Mouse (Mus musculus) liver, embryonic 16.5 days (tissue): ENCODE measurements around the gene Ncbp3. TPM values are rescaled to one million over a fixed set of nuclear protein-coding genes. Genes with fewer than 3 reads are reported as not detected.

Experiments used
- ATAC-seq: fragments of 200-750 bp; cut with Nextera tagmentation; 2 replicates; pipeline ENCODE4 v1.8.0; 2017; ENCODE audit warnings: low read depth, mild to moderate bottlenecking, moderate number of reproducible peaks, moderate library complexity
- H3K27ac ChIP-seq: fragments of 300-500 bp; sonication (generic); 2 replicates; pipeline ENCODE4 v1.5.1; 2014; ENCODE audit warnings: mild to moderate bottlenecking, low read length
- H3K27me3 ChIP-seq: fragments of 300-500 bp; sonication (generic); 2 replicates; pipeline ENCODE4 v1.6.1; 2014; ENCODE audit warnings: low read depth, low read length, mixed read lengths; ENCODE audit not compliant: control insufficient read depth, insufficient read depth
- H3K36me3 ChIP-seq: fragments of 300-500 bp; sonication (generic); 2 replicates; pipeline ENCODE4 v1.6.1; 2014; ENCODE audit warnings: mild to moderate bottlenecking; ENCODE audit not compliant: control insufficient read depth, insufficient read depth
- H3K4me1 ChIP-seq: fragments of 300-500 bp; sonication (generic); 2 replicates; pipeline ENCODE4 v1.6.1; 2014; ENCODE audit warnings: low read depth, low read length, mixed read lengths; ENCODE audit not compliant: control insufficient read depth
- H3K4me2 ChIP-seq: fragments of 300-500 bp; sonication (generic); 2 replicates; pipeline ENCODE4 v1.6.1; 2014; ENCODE audit warnings: low read depth, low read length, mixed read lengths
- H3K4me3 ChIP-seq: fragments of 300-500 bp; sonication (generic); 2 replicates; pipeline ENCODE4 v1.5.1; 2014; ENCODE audit warnings: low read depth, mild to moderate bottlenecking, low read length
- H3K9ac ChIP-seq: fragments of 300-500 bp; sonication (generic); 2 replicates; pipeline ENCODE4 v1.6.1; 2014; ENCODE audit warnings: low read depth, low read length
- H3K9me3 ChIP-seq: fragments of 300-500 bp; sonication (generic); replicated peaks from 2 replicates; pipeline ENCODE4 v1.6.1; 2016; ENCODE audit warnings: low read length; ENCODE audit not compliant: control insufficient read depth
- WGBS: fragments of 180-500 bp; shearing (Covaris S2); extraction: QIAGEN DNeasy Blood & Tissue Kit; methylation state at CpG from one replicate; pipeline ENCODE4 v1.1.7; 2014; ENCODE audit not compliant: insufficient replicate concordance; 5-methylcytosine and 5-hydroxymethylcytosine counted together
- polyA plus RNA-seq: library from polyadenylated mRNA; unstranded; fragments of >200 nt; fragmentation: Nextera tagmentation; extraction: Ambion mirVana; gene quantifications from 2 replicates; pipeline ENCODE4 v1.2.1, GENCODE M21; 2015

Gene Ncbp3
- polyA plus RNA-seq, 1 experiment from 2014 or later = 4.2 TPM

- WGBS = 85% methylated on average over 4 of the region's 4 CpGs
- H3K4me2 ChIP-seq = no peak overlapping the region
- H3K9ac ChIP-seq = no peak overlapping the region
- no peaks in the 10 kb centered on the region for H3K27me3 ChIP-seq
- ATAC-seq = no peak
- H3K27ac ChIP-seq = no peak overlapping the region
- no peak overlapping the region for H3K4me3 ChIP-seq
- H3K36me3 ChIP-seq = peaks cover 44% of the 10 kb centered on the region
- H3K4me1 ChIP-seq = no peaks in the 10 kb centered on the region
- H3K9me3 ChIP-seq = no peaks in the 10 kb centered on the region
Measured at GRCm38 (mm10) chr11:73076295-73076694, 28.7 kb downstream of the Ncbp3 start.

- Histone ChIP-seq H3K4me1 (no peaks in the 10 kb centered on the region), H3K27ac (no peak overlapping the region), H3K9me3 (no peaks in the 10 kb centered on the region), H3K4me3 (no peak overlapping the region), H3K36me3 (peaks cover 44% of the 10 kb centered on the region), H3K9ac (no peak overlapping the region), H3K4me2 (no peak overlapping the region), H3K27me3 (no peaks in the 10 kb centered on the region)
- no peak for ATAC-seq
- WGBS = 86% methylated on average over 4 of the region's 4 CpGs
Measured at GRCm38 (mm10) chr11:73076733-73077132, 29.1 kb downstream of the Ncbp3 start.

GRCm38 (mm10) chr11:73077211-73077720, 29.7 kb downstream of the Ncbp3 start:
- Histone ChIP-seq H3K4me2 (no peak overlapping the region), H3K9me3 (no peaks in the 10 kb centered on the region), H3K4me3 (no peak overlapping the region), H3K36me3 (peaks cover 44% of the 10 kb centered on the region), H3K9ac (no peak overlapping the region), H3K27ac (no peak overlapping the region), H3K27me3 (no peaks in the 10 kb centered on the region), H3K4me1 (no peaks in the 10 kb centered on the region)
- ATAC-seq = no peak
- 84% methylated on average over 6 of the region's 6 CpGs for WGBS

- Histone ChIP-seq H3K4me3 (no peak overlapping the region), H3K27ac (no peak overlapping the region), H3K36me3 (peaks cover 33% of the 10 kb centered on the region), H3K4me1 (no peaks in the 10 kb centered on the region), H3K27me3 (no peaks in the 10 kb centered on the region), H3K9me3 (no peaks in the 10 kb centered on the region), H3K9ac (no peak overlapping the region), H3K4me2 (no peak overlapping the region)
- 76% methylated on average over 8 of the region's 8 CpGs for WGBS
- ATAC-seq = no peak
Measured at GRCm38 (mm10) chr11:73078615-73079014, 31.0 kb downstream of the Ncbp3 start.

- no peak for ATAC-seq
- Histone ChIP-seq H3K4me3 (no peak overlapping the region), H3K4me1 (peaks cover 5% of the 10 kb centered on the region), H3K9me3 (no peaks in the 10 kb centered on the region), H3K36me3 (peaks cover 22% of the 10 kb centered on the region), H3K4me2 (no peak overlapping the region), H3K27ac (no peak overlapping the region), H3K9ac (no peak overlapping the region), H3K27me3 (no peaks in the 10 kb centered on the region)
- WGBS = 85% methylated on average over 3 of the region's 3 CpGs
Measured at GRCm38 (mm10) chr11:73080306-73080705, 32.7 kb downstream of the Ncbp3 start.

- peaks cover 5% of the 10 kb centered on the region for H3K4me1 ChIP-seq
- 28% methylated on average over 6 of the region's 6 CpGs for WGBS
- no peaks in the 10 kb centered on the region for H3K9me3 ChIP-seq
- H3K27me3 ChIP-seq = no peaks in the 10 kb centered on the region
- H3K4me3 ChIP-seq = no peak overlapping the region
- H3K27ac ChIP-seq = no peak overlapping the region
- no peak overlapping the region for H3K4me2 ChIP-seq
- ATAC-seq = no peak
- no peaks in the 10 kb centered on the region; the same call in none of the 2 replicates for H3K36me3 ChIP-seq
- no peak overlapping the region for H3K9ac ChIP-seq
Measured at GRCm38 (mm10) chr11:73084303-73084702, 36.7 kb downstream of the Ncbp3 start.

GRCm38 (mm10) chr11:73084804-73085231, 37.2 kb downstream of the Ncbp3 start:
- no peak overlapping the region for H3K4me2 ChIP-seq
- no peak overlapping the region for H3K27ac ChIP-seq
- H3K4me1 ChIP-seq = peaks cover 5% of the 10 kb centered on the region
- H3K27me3 ChIP-seq = no peaks in the 10 kb centered on the region
- 68% methylated on average over 10 of the region's 10 CpGs for WGBS
- H3K9ac ChIP-seq = no peak overlapping the region
- no peaks in the 10 kb centered on the region for H3K9me3 ChIP-seq
- H3K36me3 ChIP-seq = no peaks in the 10 kb centered on the region
- ATAC-seq = peak; percentile 69
- no peak overlapping the region for H3K4me3 ChIP-seq

GRCm38 (mm10) chr11:73085391-73085790, 37.8 kb downstream of the Ncbp3 start:
- ATAC-seq = no peak
- 38% methylated on average over 7 of the region's 7 CpGs for WGBS
- H3K4me2 ChIP-seq = no peak overlapping the region
- no peaks in the 10 kb centered on the region for H3K9me3 ChIP-seq
- H3K27me3 ChIP-seq = no peaks in the 10 kb centered on the region
- no peak overlapping the region for H3K9ac ChIP-seq
- H3K4me1 ChIP-seq = peaks cover 5% of the 10 kb centered on the region
- H3K27ac ChIP-seq = no peak overlapping the region
- H3K4me3 ChIP-seq = no peak overlapping the region
- H3K36me3 ChIP-seq = no peaks in the 10 kb centered on the region

GRCm38 (mm10) chr11:73087700-73088480, 40.3 kb downstream of the Ncbp3 start:
- ATAC-seq = no peak
- H3K4me2 ChIP-seq = no peak overlapping the region
- H3K9me3 ChIP-seq = no peaks in the 10 kb centered on the region
- H3K27me3 ChIP-seq = no peaks in the 10 kb centered on the region
- H3K9ac ChIP-seq = no peak overlapping the region
- WGBS = 48% methylated on average over 6 of the region's 6 CpGs
- H3K27ac ChIP-seq = no peak overlapping the region
- peaks cover 5% of the 10 kb centered on the region for H3K4me1 ChIP-seq
- no peaks in the 10 kb centered on the region for H3K36me3 ChIP-seq
- H3K4me3 ChIP-seq = no peak overlapping the region
